Mouse (Mus musculus) E14TG2a.4 (cell line): ENCODE results near the gene Gm38392.

ENCODE experiments used
- CTCF ChIP-seq: conservative IDR thresholded peaks from 2 replicates; pipeline ENCODE4 v1.5.1; 2014; ENCODE audit warnings: low read length
- NANOG ChIP-seq: IDR thresholded peaks from 2 replicates; pipeline ENCODE4 v1.6.1; 2014; ENCODE audit warnings: borderline replicate concordance, low read length, mixed read lengths
- POU5F1 ChIP-seq: IDR thresholded peaks from 2 replicates; pipeline ENCODE4 v1.6.1; 2014; ENCODE audit warnings: low read length, borderline replicate concordance

- no peak for TF ChIP-seq CTCF
- no peak for TF ChIP-seq NANOG
- no peak for TF ChIP-seq POU5F1
These were observed 49.9 kb downstream of the Gm38392 start for GRCm38 (mm10) chr3:88237161-88237555.
